Mouse (Mus musculus) CD4-positive, CD25-positive, alpha-beta regulatory T cell (primary cell): ENCODE measurements around the gene Cylc2. TPM values are rescaled to one million over a fixed set of nuclear protein-coding genes. Genes with fewer than 3 reads are reported as not detected.

Experiments used
- polyA plus RNA-seq: library from polyadenylated mRNA; unstranded; fragments of 100-300 nt; shearing (Covaris generic); gene quantifications from one replicate; pipeline ENCODE4 v1.2.1, GENCODE M21; 2017

Cylc2 gene
- polyA plus RNA-seq = not detected

GRCm38 (mm10) chr4:51216378-51216777 is at the start of gene Cylc2:
Gene Cylc2 (plus strand): TSS chr4:51216678.

